Mouse (Mus musculus) splenic B cell, adult 2 months (primary cell): ENCODE measurements around the gene Slfn3.
"Not testable (repeated sequence)": the region's sequence is repeated elsewhere in the genome, so short reads cannot be mapped to it uniquely, and the experiment has no call there.

Source experiments
- DNase-seq: peaks from one replicate; pipeline ENCODE4 v3.0.0-alpha.2; 2011; ENCODE audit warnings: low read depth, low spot score
- H3K27me3 ChIP-seq: 2 replicates; pipeline ENCODE4 v1.6.1; 2012; ENCODE audit warnings: mild to moderate bottlenecking, low read length, moderate library complexity, mixed read lengths; ENCODE audit not compliant: control insufficient read depth, poor library complexity, insufficient read depth, severe bottlenecking
- H3K36me3 ChIP-seq: 2 replicates; pipeline ENCODE4 v1.6.1; 2012; ENCODE audit warnings: mild to moderate bottlenecking, low read length, moderate library complexity, mixed read lengths; ENCODE audit not compliant: control insufficient read depth, poor library complexity, insufficient read depth, severe bottlenecking

Gene Slfn3

DNA sequence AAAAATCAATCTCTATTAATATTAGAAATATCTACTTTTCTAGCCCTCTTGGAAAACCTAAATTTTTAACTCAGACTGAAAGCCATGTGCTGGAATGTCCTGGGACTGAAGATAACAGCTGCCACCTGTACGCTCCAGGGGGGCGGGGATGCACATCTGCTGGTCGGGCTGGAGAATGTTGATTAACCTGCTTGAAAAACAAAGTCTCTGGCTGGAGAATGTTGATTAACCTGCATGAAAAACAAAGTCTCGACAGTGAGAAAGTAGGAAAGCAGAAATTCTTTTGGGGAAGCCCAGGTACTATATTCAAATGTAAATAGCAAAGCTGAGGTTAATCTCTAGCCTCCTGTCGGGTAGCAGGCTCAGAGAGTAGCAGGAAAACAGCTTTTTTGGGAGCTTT lies 42.5 kb downstream of the Slfn3 start:
- not testable (repeated sequence) for DNase-seq, H3K27me3 ChIP-seq, H3K36me3 ChIP-seq

GRCm38 (mm10) chr11:83237390-83237789 lies 46.3 kb downstream of the Slfn3 start:
- not testable (repeated sequence) for DNase-seq, H3K36me3 ChIP-seq, H3K27me3 ChIP-seq

DNA sequence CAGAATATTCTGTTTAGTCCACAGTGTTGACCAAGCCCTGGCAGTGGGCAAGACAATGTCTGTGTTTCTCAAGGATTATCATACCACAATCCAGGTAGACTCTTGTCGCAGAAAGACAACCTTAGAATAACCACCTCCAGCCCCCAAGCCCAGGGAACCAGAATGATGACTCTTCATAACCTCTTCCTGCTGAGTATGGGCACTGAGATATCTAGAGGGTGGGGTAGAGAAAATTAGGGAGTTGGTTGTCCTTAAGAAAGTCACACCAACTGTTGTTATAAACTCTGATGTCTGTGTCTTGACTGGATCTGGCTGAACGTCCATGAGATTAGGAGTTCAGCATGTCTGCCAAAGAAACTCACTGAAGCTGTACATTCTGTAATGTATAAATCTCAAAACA lies 47.3 kb downstream of the Slfn3 start:
- Histone ChIP-seq H3K36me3 (no peaks in the 10 kb centered on the region), H3K27me3 (no peaks in the 10 kb centered on the region)
- no peak for DNase-seq

GRCm38 (mm10) chr11:83239811-83240210 lies 48.7 kb downstream of the Slfn3 start:
- Histone ChIP-seq H3K36me3 (no peaks in the 10 kb centered on the region), H3K27me3 (no peaks in the 10 kb centered on the region)
- no peak for DNase-seq

GRCm38 (mm10) chr11:83257211-83257610 lies 66.1 kb downstream of the Slfn3 start:
- DNase-seq, H3K27me3 ChIP-seq, H3K36me3 ChIP-seq: not testable (repeated sequence)

DNA sequence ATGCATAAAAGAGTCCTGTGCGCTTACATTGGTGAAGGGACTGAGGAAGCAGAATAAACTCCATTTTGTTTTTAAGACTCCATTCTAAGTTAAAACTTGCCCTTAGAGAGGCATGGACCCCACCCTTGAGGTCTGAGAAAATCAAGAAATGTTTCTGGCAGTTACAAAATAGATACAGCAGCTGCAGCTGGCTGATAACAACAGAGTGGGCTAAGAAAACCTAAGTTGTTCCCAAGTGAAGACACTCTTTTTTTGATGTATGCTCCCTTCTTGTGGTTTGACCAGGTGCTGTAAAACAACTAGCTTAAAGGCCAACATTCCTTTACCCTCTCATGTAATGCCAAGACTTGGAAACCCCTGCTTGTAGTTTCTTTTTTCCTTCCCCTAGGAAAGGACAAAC lies 71.5 kb downstream of the Slfn3 start:
- DNase-seq = no peak
- no peaks in the 10 kb centered on the region for H3K27me3 ChIP-seq
- H3K36me3 ChIP-seq = peaks cover 3% of the 10 kb centered on the region; the same call in 1 of the 2 replicates

GRCm38 (mm10) chr11:83263146-83263545 lies 72.0 kb downstream of the Slfn3 start:
- peaks cover 3% of the 10 kb centered on the region; the same call in 1 of the 2 replicates for H3K36me3 ChIP-seq
- peak; percentile 54 for DNase-seq
- H3K27me3 ChIP-seq = no peaks in the 10 kb centered on the region
